Mouse (Mus musculus): ENCODE data around the gene Crb2. TPM values are rescaled to one million over a fixed set of nuclear protein-coding genes. Genes with fewer than 3 reads are reported as not detected.

Gene Crb2
- polyA plus RNA-seq, 1 experiment from 2014 or later, result 2.6 TPM

GRCm38 (mm10) chr2:37789029-37789428 is 13.0 kb downstream of the Crb2 start:
- no peak overlapping the region for H3K27ac ChIP-seq (ENCODE audit: low read depth, low read length)
- no peak for ATAC-seq (ENCODE audit: low read depth)
- no peak overlapping the region for H3K4me3 ChIP-seq (ENCODE audit: low read depth, low read length)
- no peak overlapping the region for H3K9ac ChIP-seq (replicated peaks; ENCODE audit: low read depth, low read length)
- no peak overlapping the region for H3K4me2 ChIP-seq (ENCODE audit: low read depth, low read length)
- WGBS, result 93% methylated on average over 5 of the region's 5 CpGs
- H3K9me3 ChIP-seq (ENCODE audit: control insufficient read depth, low read length), result no peaks in the 10 kb centered on the region
- H3K36me3 ChIP-seq (ENCODE audit: control insufficient read depth, insufficient read depth, low read length), result no peaks in the 10 kb centered on the region
- H3K27me3 ChIP-seq (ENCODE audit: control insufficient read depth, insufficient read depth, low read length), result no peaks in the 10 kb centered on the region
- no peaks in the 10 kb centered on the region for H3K4me1 ChIP-seq (ENCODE audit: control insufficient read depth, insufficient read depth, low read length)

GRCm38 (mm10) chr2:37789995-37790394 is 13.9 kb downstream of the Crb2 start:
- no peak for ATAC-seq (ENCODE audit: low read depth)
- no peaks in the 10 kb centered on the region for H3K9me3 ChIP-seq (ENCODE audit: control insufficient read depth, low read length)
- H3K27me3 ChIP-seq (ENCODE audit: control insufficient read depth, insufficient read depth, low read length), result no peaks in the 10 kb centered on the region
- H3K4me3 ChIP-seq (ENCODE audit: low read depth, low read length), result no peak overlapping the region
- H3K4me1 ChIP-seq (ENCODE audit: control insufficient read depth, insufficient read depth, low read length), result no peaks in the 10 kb centered on the region
- no peak overlapping the region for H3K4me2 ChIP-seq (ENCODE audit: low read depth, low read length)
- no peaks in the 10 kb centered on the region for H3K36me3 ChIP-seq (ENCODE audit: control insufficient read depth, insufficient read depth, low read length)
- H3K27ac ChIP-seq (ENCODE audit: low read depth, low read length), result no peak overlapping the region
- WGBS, result 93% methylated on average over 10 of the region's 10 CpGs
- no peak overlapping the region for H3K9ac ChIP-seq (replicated peaks; ENCODE audit: low read depth, low read length)

- H3K4me2 ChIP-seq (ENCODE audit: low read depth, low read length), result no peak overlapping the region
- H3K27me3 ChIP-seq (ENCODE audit: control insufficient read depth, insufficient read depth, low read length), result no peaks in the 10 kb centered on the region
- H3K27ac ChIP-seq (ENCODE audit: low read depth, low read length), result no peak overlapping the region
- 92% methylated on average over 14 of the region's 14 CpGs for WGBS
- H3K36me3 ChIP-seq (ENCODE audit: control insufficient read depth, insufficient read depth, low read length), result no peaks in the 10 kb centered on the region
- ATAC-seq (ENCODE audit: low read depth), result no peak
- H3K9ac ChIP-seq (replicated peaks; ENCODE audit: low read depth, low read length), result no peak overlapping the region
- no peaks in the 10 kb centered on the region for H3K9me3 ChIP-seq (ENCODE audit: control insufficient read depth, low read length)
- no peak overlapping the region for H3K4me3 ChIP-seq (ENCODE audit: low read depth, low read length)
- no peaks in the 10 kb centered on the region for H3K4me1 ChIP-seq (ENCODE audit: control insufficient read depth, insufficient read depth, low read length)
These were observed 14.7 kb downstream of the Crb2 start for GRCm38 (mm10) chr2:37790738-37791137.

GRCm38 (mm10) chr2:37791340-37791739 is 15.3 kb downstream of the Crb2 start:
- H3K27me3 ChIP-seq (ENCODE audit: control insufficient read depth, insufficient read depth, low read length), result no peaks in the 10 kb centered on the region
- no peak overlapping the region for H3K4me3 ChIP-seq (ENCODE audit: low read depth, low read length)
- WGBS, result 88% methylated on average over 4 of the region's 4 CpGs
- no peak overlapping the region for H3K27ac ChIP-seq (ENCODE audit: low read depth, low read length)
- no peaks in the 10 kb centered on the region for H3K9me3 ChIP-seq (ENCODE audit: control insufficient read depth, low read length)
- H3K4me1 ChIP-seq (ENCODE audit: control insufficient read depth, insufficient read depth, low read length), result no peaks in the 10 kb centered on the region
- H3K36me3 ChIP-seq (ENCODE audit: control insufficient read depth, insufficient read depth, low read length), result no peaks in the 10 kb centered on the region
- no peak overlapping the region for H3K9ac ChIP-seq (replicated peaks; ENCODE audit: low read depth, low read length)
- H3K4me2 ChIP-seq (ENCODE audit: low read depth, low read length), result no peak overlapping the region
- ATAC-seq (ENCODE audit: low read depth), result no peak

- Histone ChIP-seq H3K4me3 (ENCODE audit: low read depth, low read length) (no peak overlapping the region), H3K27ac (ENCODE audit: low read depth, low read length) (no peak overlapping the region), H3K9ac (replicated peaks; ENCODE audit: low read depth, low read length) (no peak overlapping the region), H3K36me3 (ENCODE audit: control insufficient read depth, insufficient read depth, low read length) (no peaks in the 10 kb centered on the region), H3K4me2 (ENCODE audit: low read depth, low read length) (no peak overlapping the region), H3K27me3 (ENCODE audit: control insufficient read depth, insufficient read depth, low read length) (no peaks in the 10 kb centered on the region), H3K4me1 (ENCODE audit: control insufficient read depth, insufficient read depth, low read length) (no peaks in the 10 kb centered on the region), H3K9me3 (ENCODE audit: control insufficient read depth, low read length) (no peaks in the 10 kb centered on the region)
- no peak for ATAC-seq (ENCODE audit: low read depth)
- 30% methylated on average over 1 of the region's 1 CpGs for WGBS
These were observed 20.0 kb downstream of the Crb2 start for GRCm38 (mm10) chr2:37796021-37796420.

- H3K27ac ChIP-seq (ENCODE audit: low read depth, low read length), result no peak overlapping the region
- H3K27me3 ChIP-seq (ENCODE audit: control insufficient read depth, insufficient read depth, low read length), result no peaks in the 10 kb centered on the region
- no peak overlapping the region for H3K4me2 ChIP-seq (ENCODE audit: low read depth, low read length)
- no peaks in the 10 kb centered on the region for H3K4me1 ChIP-seq (ENCODE audit: control insufficient read depth, insufficient read depth, low read length)
- 91% methylated on average over 4 of the region's 4 CpGs for WGBS
- H3K36me3 ChIP-seq (ENCODE audit: control insufficient read depth, insufficient read depth, low read length), result no peaks in the 10 kb centered on the region
- no peak for ATAC-seq (ENCODE audit: low read depth)
- no peak overlapping the region for H3K4me3 ChIP-seq (ENCODE audit: low read depth, low read length)
- no peaks in the 10 kb centered on the region for H3K9me3 ChIP-seq (ENCODE audit: control insufficient read depth, low read length)
- H3K9ac ChIP-seq (replicated peaks; ENCODE audit: low read depth, low read length), result no peak overlapping the region
These were observed 21.0 kb downstream of the Crb2 start for GRCm38 (mm10) chr2:37797046-37797445.

- no peak overlapping the region for H3K27ac ChIP-seq (ENCODE audit: low read depth, low read length)
- no peak overlapping the region for H3K9ac ChIP-seq (replicated peaks; ENCODE audit: low read depth, low read length)
- no peaks in the 10 kb centered on the region for H3K9me3 ChIP-seq (ENCODE audit: control insufficient read depth, low read length)
- 48% methylated on average over 6 of the region's 6 CpGs for WGBS
- H3K4me2 ChIP-seq (ENCODE audit: low read depth, low read length), result no peak overlapping the region
- no peak for ATAC-seq (ENCODE audit: low read depth)
- no peak overlapping the region for H3K4me3 ChIP-seq (ENCODE audit: low read depth, low read length)
- no peaks in the 10 kb centered on the region for H3K27me3 ChIP-seq (ENCODE audit: control insufficient read depth, insufficient read depth, low read length)
- H3K36me3 ChIP-seq (ENCODE audit: control insufficient read depth, insufficient read depth, low read length), result no peaks in the 10 kb centered on the region
- H3K4me1 ChIP-seq (ENCODE audit: control insufficient read depth, insufficient read depth, low read length), result no peaks in the 10 kb centered on the region
These were observed 23.1 kb downstream of the Crb2 start for GRCm38 (mm10) chr2:37799137-37799536.

- Histone ChIP-seq H3K9me3 (ENCODE audit: control insufficient read depth, low read length) (no peaks in the 10 kb centered on the region), H3K4me1 (ENCODE audit: control insufficient read depth, insufficient read depth, low read length) (no peaks in the 10 kb centered on the region), H3K4me3 (ENCODE audit: low read depth, low read length) (no peak overlapping the region), H3K27ac (ENCODE audit: low read depth, low read length) (no peak overlapping the region), H3K4me2 (ENCODE audit: low read depth, low read length) (no peak overlapping the region), H3K9ac (replicated peaks; ENCODE audit: low read depth, low read length) (no peak overlapping the region), H3K36me3 (ENCODE audit: control insufficient read depth, insufficient read depth, low read length) (no peaks in the 10 kb centered on the region), H3K27me3 (ENCODE audit: control insufficient read depth, insufficient read depth, low read length) (no peaks in the 10 kb centered on the region)
- no peak for ATAC-seq (ENCODE audit: low read depth)
- 81% methylated on average over 4 of the region's 4 CpGs for WGBS
These were observed 25.6 kb downstream of the Crb2 start for GRCm38 (mm10) chr2:37801687-37802086.

GRCm38 (mm10) chr2:37802610-37803212 is 26.7 kb downstream of the Crb2 start:
- Histone ChIP-seq H3K27me3 (ENCODE audit: control insufficient read depth, insufficient read depth, low read length) (no peaks in the 10 kb centered on the region), H3K36me3 (ENCODE audit: control insufficient read depth, insufficient read depth, low read length) (no peaks in the 10 kb centered on the region), H3K4me3 (ENCODE audit: low read depth, low read length) (no peak overlapping the region), H3K4me2 (ENCODE audit: low read depth, low read length) (no peak overlapping the region), H3K27ac (ENCODE audit: low read depth, low read length) (no peak overlapping the region), H3K9ac (replicated peaks; ENCODE audit: low read depth, low read length) (no peak overlapping the region), H3K9me3 (ENCODE audit: control insufficient read depth, low read length) (no peaks in the 10 kb centered on the region), H3K4me1 (ENCODE audit: control insufficient read depth, insufficient read depth, low read length) (no peaks in the 10 kb centered on the region)
- peak; percentile 77; the same call in 1 of the 2 replicates for ATAC-seq (ENCODE audit: low read depth)
- 44% methylated on average over 4 of the region's 4 CpGs for WGBS
